28 mouse cellular contexts compared by ENCODE assay signal in genomic region chr2:21693128-21693527, GRCm38 (mm10).
"Had no signal": no experiment of that assay in that cellular context is flagged by ENCODE, and none has a peak within 500 bp of the region (broad histone marks: within the 10 kb centered on the region; RNA-seq: fewer than 3 reads in every experiment).

No protein-coding gene starts in this region.

- H3K4me3 ChIP-seq: embryonic facial prominence, embryonic 10.5 days; embryonic facial prominence, embryonic 12.5 days; embryonic facial prominence, embryonic 13.5 days; embryonic facial prominence, embryonic 15.5 days; erythroblast, embryonic 14.5 days; forebrain, embryonic 10.5 days; forebrain, embryonic 12.5 days; forebrain, embryonic 13.5 days; forebrain, embryonic 15.5 days; gastrocnemius, adult 2 months; heart, adult 2 months had no signal

- ATAC-seq: forebrain, embryonic 13.5 days; forebrain, embryonic 14.5 days; forebrain, embryonic 16.5 days; forebrain, postnatal 0 days had no signal

- DNase-seq: cerebellum, adult 8-10 months; cerebellum, adult 9-10 months; cerebellum, adult 9-11 months; cerebellum, postnatal 10 days; cerebellum, postnatal 14 days; cerebellum, postnatal 25 days; cerebellum, postnatal 36 days; embryo, embryonic 11 days; forebrain, postnatal 0 days; gastrocnemius, adult 2 months; gastrocnemius, postnatal 10 days; gastrocnemius, postnatal 14 days; gastrocnemius, postnatal 25 days; gastrocnemius, postnatal 36 days; heart, adult 11 months; heart, adult 18-20 months; heart, adult 2 months had no signal

- H3K27ac ChIP-seq: embryonic facial prominence, embryonic 10.5 days; embryonic facial prominence, embryonic 12.5 days; embryonic facial prominence, embryonic 13.5 days; embryonic facial prominence, embryonic 15.5 days; forebrain, embryonic 10.5 days; forebrain, embryonic 12.5 days; forebrain, embryonic 13.5 days; forebrain, embryonic 15.5 days; gastrocnemius, adult 2 months; heart, adult 2 months had no signal
